Mouse (Mus musculus) midbrain, embryonic 11.5 days (tissue): ENCODE measurements around the gene Espn. TPM values are rescaled to one million over a fixed set of nuclear protein-coding genes. Genes with fewer than 3 reads are reported as not detected.

Source experiments
- ATAC-seq: fragments of 200-750 bp; cut with Nextera tagmentation; 2 replicates; pipeline ENCODE4 v1.8.0; 2017; ENCODE audit warnings: moderate TSS enrichment, moderate library complexity; ENCODE audit not compliant: low FRiP score
- DNase-seq: peaks from one replicate; pipeline ENCODE4 v3.0.0; 2015; ENCODE audit warnings: low spot score; ENCODE audit errors: missing footprints
- H3K27ac ChIP-seq: fragments of 300-500 bp; sonication (generic); 2 replicates; pipeline ENCODE4 v1.5.1; 2014; ENCODE audit warnings: low read depth, low read length
- H3K27me3 ChIP-seq: fragments of 300-500 bp; sonication (generic); 2 replicates; pipeline ENCODE4 v1.6.1; 2014; ENCODE audit warnings: mild to moderate bottlenecking, low read length, moderate library complexity, mixed read lengths; ENCODE audit not compliant: control insufficient read depth, insufficient read depth
- H3K36me3 ChIP-seq: fragments of 300-500 bp; sonication (generic); 2 replicates; pipeline ENCODE4 v1.6.1; 2014; ENCODE audit warnings: mild to moderate bottlenecking, low read length, moderate library complexity, mixed read lengths; ENCODE audit not compliant: control insufficient read depth, insufficient read depth
- H3K4me1 ChIP-seq: fragments of 300-500 bp; sonication (generic); 2 replicates; pipeline ENCODE4 v1.6.1; 2014; ENCODE audit warnings: low read length; ENCODE audit not compliant: control insufficient read depth, insufficient read depth
- H3K4me2 ChIP-seq: fragments of 300-500 bp; sonication (generic); 2 replicates; pipeline ENCODE4 v1.6.1; 2014; ENCODE audit warnings: mild to moderate bottlenecking, moderate library complexity
- H3K4me3 ChIP-seq: fragments of 300-500 bp; sonication (generic); 2 replicates; pipeline ENCODE4 v1.5.1; 2014; ENCODE audit warnings: low read depth, low read length
- H3K9ac ChIP-seq: fragments of 300-500 bp; sonication (generic); 2 replicates; pipeline ENCODE4 v1.6.1; 2014; ENCODE audit warnings: low read length
- H3K9me3 ChIP-seq: fragments of 300-500 bp; sonication (generic); 2 replicates; pipeline ENCODE4 v1.6.1; 2016; ENCODE audit warnings: low read length; ENCODE audit not compliant: control insufficient read depth
- WGBS: fragments of 180-500 bp; shearing (Covaris S2); extraction: QIAGEN DNeasy Blood & Tissue Kit; methylation state at CpG from one replicate; pipeline ENCODE4 v1.1.7; 2014; 5-methylcytosine and 5-hydroxymethylcytosine counted together
- polyA plus RNA-seq: library from polyadenylated mRNA; unstranded; fragments of >200 nt; fragmentation: Nextera tagmentation; extraction: Ambion mirVana; gene quantifications from 2 replicates; pipeline ENCODE4 v1.2.1, GENCODE M21; 2014

The Espn gene
- polyA plus RNA-seq, 1 experiment from 2014 or later, result 0.61 TPM

DNA sequence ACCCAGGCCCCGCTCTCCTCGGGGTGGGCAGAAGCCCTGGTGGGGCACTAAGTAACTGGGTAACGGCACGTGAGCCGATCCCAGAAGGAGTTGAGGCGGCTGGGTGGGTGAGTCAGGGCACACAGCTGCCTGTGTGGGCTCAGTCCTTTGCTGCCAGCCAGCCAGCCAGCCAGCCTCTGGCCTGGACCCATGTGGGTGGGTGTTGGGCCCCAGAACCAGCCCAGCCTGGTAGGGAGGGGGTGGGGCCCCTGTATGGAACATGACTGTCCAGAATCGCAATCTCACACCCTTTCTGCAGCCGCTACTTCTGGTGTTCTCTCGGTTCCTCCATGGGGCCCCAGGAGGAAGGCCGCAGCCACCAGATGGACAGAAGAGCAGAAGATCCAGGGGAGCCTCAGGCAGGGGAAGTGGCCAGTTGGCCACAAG is 74.1 kb downstream of the Espn start:
- no peak for ATAC-seq
- no peak overlapping the region for H3K27ac ChIP-seq
- H3K27me3 ChIP-seq, result no peaks in the 10 kb centered on the region

DNA sequence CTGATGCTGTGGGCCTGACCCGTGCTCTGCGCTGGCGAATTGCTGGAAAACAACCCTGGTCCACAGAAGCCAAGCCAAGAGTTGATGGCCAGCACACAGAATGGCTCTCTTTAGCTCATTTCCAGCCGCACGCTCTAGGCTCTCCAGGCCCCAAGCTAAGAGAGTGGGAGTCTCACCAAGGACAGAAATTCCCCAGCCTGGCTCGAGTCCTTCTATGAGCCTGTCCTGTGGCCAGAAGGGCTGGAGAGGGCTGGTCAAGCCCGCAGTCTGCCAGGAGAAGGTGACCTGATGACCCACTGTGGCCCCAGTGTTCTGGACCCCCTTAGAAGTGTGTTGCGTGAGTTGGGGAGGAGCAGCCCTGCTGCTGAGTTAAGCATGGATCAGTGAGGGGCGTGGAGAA is 75.0 kb downstream of the Espn start:
- Histone ChIP-seq H3K9ac (no peak overlapping the region), H3K4me2 (no peak overlapping the region), H3K9me3 (no peaks in the 10 kb centered on the region), H3K4me1 (peaks cover 5% of the 10 kb centered on the region), H3K36me3 (no peaks in the 10 kb centered on the region), H3K4me3 (no peak overlapping the region), H3K27me3 (no peaks in the 10 kb centered on the region), H3K27ac (no peak overlapping the region)
- ATAC-seq (no peak), DNase-seq (no peak)
- WGBS, result 86% methylated on average over 9 of the region's 9 CpGs

More for the DNA sequence above, 74.1 kb downstream of the Espn start:
- WGBS, result 88% methylated on average over 10 of the region's 10 CpGs
- no peak overlapping the region for H3K4me2 ChIP-seq
- no peaks in the 10 kb centered on the region for H3K36me3 ChIP-seq
- H3K4me1 ChIP-seq, result no peaks in the 10 kb centered on the region
- no peaks in the 10 kb centered on the region for H3K9me3 ChIP-seq
- H3K9ac ChIP-seq, result no peak overlapping the region
- no peak overlapping the region for H3K4me3 ChIP-seq
- DNase-seq, result no peak

DNA sequence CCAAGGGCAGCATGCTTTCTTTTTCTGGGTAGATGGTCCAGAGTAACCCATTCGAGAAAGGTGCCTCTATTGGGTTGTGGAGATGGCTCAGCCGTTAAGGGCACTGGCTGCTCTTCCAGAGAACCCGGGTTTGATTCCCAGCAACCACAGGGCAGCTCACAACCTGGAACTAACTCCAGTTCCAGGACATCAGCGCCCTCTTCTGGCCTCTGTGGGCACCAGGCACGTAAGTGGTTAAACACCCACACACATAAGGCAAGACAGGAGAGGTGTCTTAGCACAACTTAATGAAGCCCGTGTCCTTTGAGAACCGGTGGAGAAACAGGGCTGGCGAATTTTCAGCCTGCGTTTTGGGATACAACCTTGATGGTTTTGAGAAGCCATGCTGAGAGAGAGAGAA is 77.6 kb downstream of the Espn start:
- Histone ChIP-seq H3K4me1 (peaks cover 7% of the 10 kb centered on the region), H3K9ac (no peak overlapping the region), H3K4me2 (no peak overlapping the region), H3K36me3 (no peaks in the 10 kb centered on the region), H3K27me3 (no peaks in the 10 kb centered on the region), H3K9me3 (no peaks in the 10 kb centered on the region), H3K27ac (no peak overlapping the region), H3K4me3 (no peak overlapping the region)
- DNase-seq (no peak), ATAC-seq (no peak)
- 80% methylated on average over 9 of the region's 9 CpGs for WGBS

DNA sequence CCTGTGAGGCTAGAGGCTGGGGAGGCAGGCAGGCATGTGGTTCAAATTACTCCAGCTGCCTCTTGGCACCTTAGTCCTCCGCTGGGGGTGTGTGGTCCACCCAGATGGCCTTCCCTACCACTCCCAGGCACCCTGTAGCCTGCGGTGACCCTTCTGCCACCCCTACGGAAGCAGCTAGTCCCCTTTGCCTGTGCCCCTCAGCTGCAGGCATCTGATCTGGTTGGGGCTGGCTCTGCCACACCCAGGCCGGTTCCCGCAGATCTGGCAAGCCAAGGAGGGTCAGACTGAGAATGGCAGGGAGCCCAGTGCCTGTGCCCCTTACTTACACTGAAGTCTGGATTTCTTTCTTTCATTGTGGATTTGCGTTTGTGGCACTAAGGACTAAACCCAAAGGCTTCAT is 78.5 kb downstream of the Espn start:
- Histone ChIP-seq H3K36me3 (no peaks in the 10 kb centered on the region), H3K4me3 (no peak overlapping the region), H3K9ac (no peak overlapping the region), H3K4me1 (peaks cover 7% of the 10 kb centered on the region), H3K27ac (no peak overlapping the region), H3K4me2 (no peak overlapping the region), H3K9me3 (no peaks in the 10 kb centered on the region), H3K27me3 (no peaks in the 10 kb centered on the region)
- no peak for ATAC-seq
- WGBS, result 86% methylated on average over 6 of the region's 6 CpGs
- no peak for DNase-seq

DNA sequence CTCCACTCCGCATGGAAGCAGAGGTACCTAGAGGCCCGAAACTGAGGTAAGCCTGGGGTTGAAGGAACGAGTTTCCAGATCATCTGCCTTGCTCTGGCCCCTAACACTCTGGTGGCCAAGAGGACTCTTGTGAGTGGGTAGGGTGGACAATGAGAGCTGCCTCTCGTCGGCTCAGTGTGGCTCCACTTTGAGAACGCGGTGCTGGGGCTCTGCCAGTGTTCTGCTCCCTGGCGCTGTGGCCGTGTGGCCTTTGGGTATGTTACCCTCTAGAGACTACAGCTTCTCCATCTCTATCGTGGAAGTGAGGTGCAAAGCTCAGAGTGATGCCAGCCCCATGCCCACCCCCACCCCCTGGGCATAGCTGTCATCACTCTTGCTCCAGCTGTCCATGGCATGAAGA is 79.5 kb downstream of the Espn start:
- Histone ChIP-seq H3K27me3 (no peaks in the 10 kb centered on the region), H3K4me2 (no peak overlapping the region), H3K9me3 (no peaks in the 10 kb centered on the region), H3K36me3 (no peaks in the 10 kb centered on the region), H3K9ac (no peak overlapping the region), H3K4me1 (peaks cover 7% of the 10 kb centered on the region), H3K4me3 (no peak overlapping the region), H3K27ac (no peak overlapping the region)
- WGBS, result 66% methylated on average over 10 of the region's 10 CpGs
- DNase-seq, result no peak
- ATAC-seq, result no peak

DNA sequence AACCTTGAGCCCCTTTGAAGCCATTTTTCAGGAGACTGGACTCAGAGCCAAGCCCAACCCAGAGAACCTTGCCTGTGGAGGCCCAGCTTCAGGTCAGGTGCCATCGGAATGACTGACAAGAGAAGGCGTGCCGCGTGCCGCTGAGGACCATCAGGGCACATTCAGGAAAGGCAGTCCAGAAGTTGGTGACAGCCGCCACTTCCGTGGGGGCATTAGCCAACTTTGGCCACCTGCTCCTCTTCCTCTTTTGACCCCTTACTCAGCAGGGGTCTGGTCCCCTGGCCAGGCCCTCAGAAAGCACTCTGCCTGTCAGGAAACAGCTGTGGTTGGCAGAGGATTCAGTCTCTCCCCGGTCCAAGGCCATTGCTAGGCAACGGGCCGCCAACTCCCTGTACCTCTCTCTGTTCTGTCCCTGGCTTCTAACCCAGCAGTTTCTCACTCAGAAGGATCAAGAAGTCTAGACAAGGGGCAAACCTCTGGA is 80.0 kb downstream of the Espn start, which contains the start of gene Plekhg5:
Gene Plekhg5 (plus strand): TSS at position 378 of the 481 bp plus-strand sequence.
- H3K27me3 ChIP-seq, result no peaks in the 10 kb centered on the region
- ATAC-seq (no peak), DNase-seq (no peak)
- 65% methylated on average over 10 of the region's 10 CpGs for WGBS
- no peak within 1 kb of the TSS for H3K4me2 ChIP-seq
- H3K4me1 ChIP-seq, result peaks cover 7% of the 10 kb centered on the region
- no peak within 1 kb of the TSS for H3K9ac ChIP-seq
- H3K36me3 ChIP-seq, result no peaks in the 10 kb centered on the region
- no peaks in the 10 kb centered on the region for H3K9me3 ChIP-seq
- no peak within 1 kb of the TSS for H3K27ac ChIP-seq
- no peak within 1 kb of the TSS for H3K4me3 ChIP-seq

DNA sequence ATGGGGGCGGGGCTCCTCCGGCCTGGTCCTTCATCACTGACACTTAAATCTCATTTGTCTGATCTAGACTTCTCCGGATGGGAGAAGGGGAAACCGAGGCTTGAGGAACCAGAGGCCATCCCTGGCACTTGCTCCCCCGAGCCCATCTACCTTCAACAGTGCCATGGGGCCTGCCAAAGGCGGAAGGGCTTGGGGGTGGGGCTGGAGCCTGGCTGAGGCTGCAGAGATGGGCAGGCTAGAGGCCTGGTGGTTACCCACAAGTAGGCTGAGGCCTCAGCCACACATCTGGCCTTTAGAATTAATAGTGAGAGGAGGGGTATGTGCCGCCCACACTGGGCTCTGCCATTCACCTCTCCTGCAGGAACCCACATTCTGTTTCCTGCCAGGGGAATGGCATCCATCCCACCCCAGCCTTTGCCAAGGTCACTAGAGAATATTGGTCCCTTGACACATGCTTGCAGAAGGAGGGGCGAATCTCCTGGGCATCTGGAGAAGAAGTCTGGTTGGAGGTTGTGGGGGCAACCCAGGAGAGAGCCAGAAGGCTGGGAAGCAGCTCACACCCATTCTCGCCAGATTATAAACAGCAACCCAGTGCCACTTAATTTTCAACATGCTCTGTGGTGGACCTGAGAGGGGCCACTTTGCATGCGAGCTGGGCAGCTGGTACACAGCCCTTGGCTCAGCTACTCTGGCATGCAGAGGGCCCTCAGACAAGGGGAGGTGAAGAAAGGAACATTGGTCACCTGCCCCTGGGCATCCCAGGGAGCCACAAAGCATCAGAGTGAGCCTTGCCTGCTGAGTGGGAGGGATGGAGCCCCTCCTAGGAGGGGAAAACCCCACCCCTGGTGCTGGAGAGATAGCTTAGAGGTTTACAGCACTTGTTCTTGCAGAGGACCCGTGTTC is 81.4 kb downstream of the Espn start:
- Histone ChIP-seq H3K27me3 (no peaks in the 10 kb centered on the region), H3K4me3 (no peak overlapping the region), H3K36me3 (no peaks in the 10 kb centered on the region), H3K27ac (no peak overlapping the region), H3K4me2 (no peak overlapping the region), H3K4me1 (peaks cover 7% of the 10 kb centered on the region), H3K9ac (no peak overlapping the region), H3K9me3 (no peaks in the 10 kb centered on the region)
- 82% methylated on average over 11 of the region's 11 CpGs for WGBS
- no peak for DNase-seq
- ATAC-seq, result no peak

Other genes with a start within 250 kb of the Espn start
- gene Dnajc11, start 218.7 kb downstream of the Espn start, polyA plus RNA-seq, result 79.3 and 86.8 TPM in 2 replicates
- gene Thap3, start 163.4 kb downstream of the Espn start, polyA plus RNA-seq, result 21.9 and 24.6 TPM in 2 replicates
- 21.5 and 22.9 TPM in 2 replicates for gene Phf13, start 156.1 kb downstream of the Espn start, polyA plus RNA-seq
- 2.0 and 2.6 TPM in 2 replicates for gene Klhl21, start 143.6 kb downstream of the Espn start, polyA plus RNA-seq
- 21.1 and 22.5 TPM in 2 replicates for gene Zbtb48, start 124.7 kb downstream of the Espn start, polyA plus RNA-seq
- 0.44 and 0.58 TPM in 2 replicates for gene Tas1r1, start 113.8 kb downstream of the Espn start, polyA plus RNA-seq
- 23.4 TPM in 2 replicates for gene Nol9, start 113.0 kb downstream of the Espn start, polyA plus RNA-seq
- 3.6 and 5.1 TPM in 2 replicates for gene Plekhg5, start 79.9 kb downstream of the Espn start, polyA plus RNA-seq
- 0.28 and 0.31 TPM in 2 replicates for gene Tnfrsf25, start 36.4 kb downstream of the Espn start, polyA plus RNA-seq
- 1.0 and 1.4 TPM in 2 replicates for gene Hes2, start 6.5 kb upstream of the Espn start, polyA plus RNA-seq
- 92.5 and 93.5 TPM in 2 replicates for gene Acot7, start 25.8 kb upstream of the Espn start, polyA plus RNA-seq
- 7.4 and 9.5 TPM in 2 replicates for gene Gpr153, start 121.9 kb upstream of the Espn start, polyA plus RNA-seq
- 8.6 and 12.6 TPM in 2 replicates for gene Hes3, start 139.3 kb upstream of the Espn start, polyA plus RNA-seq
- gene Icmt, start 144.9 kb upstream of the Espn start, polyA plus RNA-seq, result 18.1 and 19.8 TPM in 2 replicates
- 1.1 and 1.7 TPM in 2 replicates for gene Rnf207, start 166.6 kb upstream of the Espn start, polyA plus RNA-seq
- gene Rpl22, start 173.4 kb upstream of the Espn start, polyA plus RNA-seq, result 357 and 368 TPM in 2 replicates
- gene Chd5, start 186.3 kb upstream of the Espn start, polyA plus RNA-seq, result 0.56 and 0.66 TPM in 2 replicates